Mouse (Mus musculus) kidney, postnatal 0 days (tissue): ENCODE data around the gene Rpl23. TPM values are rescaled to one million over a fixed set of nuclear protein-coding genes. Genes with fewer than 3 reads are reported as not detected.

Experiments
- ATAC-seq: fragments of 200-750 bp; cut with Nextera tagmentation; replicated peaks from 2 replicates; pipeline ENCODE4 v1.8.0; 2017; ENCODE audit warnings: low read depth, moderate number of reproducible peaks, moderate TSS enrichment, moderate library complexity; ENCODE audit not compliant: low FRiP score
- DNase-seq: peaks from one replicate; pipeline ENCODE4 v3.0.0-alpha.2; 2016; ENCODE audit warnings: low spot score
- H3K27ac ChIP-seq: fragments of 300-500 bp; sonication (generic); 2 replicates; pipeline ENCODE4 v1.5.1; 2014; ENCODE audit warnings: mild to moderate bottlenecking
- H3K27me3 ChIP-seq: fragments of 300-500 bp; sonication (generic); 2 replicates; pipeline ENCODE4 v1.6.1; 2014; ENCODE audit warnings: low read length, mixed read lengths; ENCODE audit not compliant: insufficient read depth
- H3K36me3 ChIP-seq: fragments of 300-500 bp; sonication (generic); 2 replicates; pipeline ENCODE4 v1.6.1; 2014; ENCODE audit warnings: low read length, mixed read lengths; ENCODE audit not compliant: insufficient read depth
- H3K4me1 ChIP-seq: fragments of 300-500 bp; sonication (generic); replicated peaks from 2 replicates; pipeline ENCODE4 v1.6.1; 2014; ENCODE audit warnings: antibody characterized with exemption, low read length, mixed read lengths; ENCODE audit not compliant: insufficient read depth
- H3K4me2 ChIP-seq: fragments of 300-500 bp; sonication (generic); 2 replicates; pipeline ENCODE4 v1.6.1; 2014; ENCODE audit warnings: mild to moderate bottlenecking, low read length, moderate library complexity, mixed read lengths
- H3K4me3 ChIP-seq: fragments of 300-500 bp; sonication (generic); replicated peaks from 2 replicates; pipeline ENCODE4 v1.5.1; 2014; ENCODE audit warnings: low read depth, low read length
- H3K9ac ChIP-seq: fragments of 300-500 bp; sonication (generic); 2 replicates; pipeline ENCODE4 v1.6.1; 2014; ENCODE audit warnings: low read depth, low read length
- H3K9me3 ChIP-seq: fragments of 300-500 bp; sonication (generic); replicated peaks from 2 replicates; pipeline ENCODE4 v1.6.1; 2016; ENCODE audit warnings: low read length, inconsistent platforms, mixed read lengths
- CTCF ChIP-seq: IDR thresholded peaks from 2 replicates; pipeline ENCODE4 v1.5.1; 2016; ENCODE audit warnings: antibody characterized with exemption, low read depth, mild to moderate bottlenecking, moderate library complexity
- WGBS: fragments of 180-500 bp; shearing (Covaris S2); extraction: QIAGEN DNeasy Blood & Tissue Kit; methylation state at CpG from one replicate; pipeline ENCODE4 v1.1.7; 2014; 5-methylcytosine and 5-hydroxymethylcytosine counted together
- polyA plus RNA-seq: library from polyadenylated mRNA; unstranded; fragments of >200 nt; fragmentation: Nextera tagmentation; extraction: Ambion mirVana; gene quantifications from 2 replicates; pipeline ENCODE4 v1.2.1, GENCODE M21; 2015

Rpl23 gene
- polyA plus RNA-seq, 1 experiment from 2014 or later: 863 TPM

DNA sequence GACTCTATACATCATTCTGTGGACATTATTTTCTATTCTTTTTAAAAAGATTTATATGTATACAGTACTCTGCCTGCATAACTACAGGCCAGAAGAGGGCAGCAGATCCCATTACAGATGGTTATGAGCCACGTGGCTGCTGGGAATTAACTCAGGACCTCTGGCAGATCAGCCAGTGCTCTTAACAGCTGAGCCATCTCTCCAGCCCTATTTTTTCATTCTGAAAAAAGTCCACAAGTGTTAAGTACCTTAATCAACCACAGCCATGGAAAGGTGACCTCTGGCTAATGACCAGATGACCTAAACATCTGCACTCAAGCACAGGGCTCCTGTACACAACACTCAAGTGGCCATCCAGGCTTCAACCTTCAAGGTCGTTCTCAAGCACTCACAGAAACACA is 5.1 kb downstream of the Rpl23 start:
- WGBS: 40% methylated on average over 2 of the region's 2 CpGs
- DNase-seq (peak; percentile 70), ATAC-seq (peak; percentile 12; the same call in 1 of the 2 replicates)
- Histone ChIP-seq H3K9ac (no peak overlapping the region), H3K36me3 (peaks cover 42% of the 10 kb centered on the region), H3K4me3 (no peak overlapping the region), H3K27ac (no peak overlapping the region), H3K27me3 (no peaks in the 10 kb centered on the region), H3K4me1 (peaks cover 3% of the 10 kb centered on the region; the same call in 1 of the 2 replicates), H3K9me3 (no peaks in the 10 kb centered on the region), H3K4me2 (no peak overlapping the region)
- TF ChIP-seq CTCF: peak; percentile 64

GRCm38 (mm10) chr11:97776497-97777128 is 5.6 kb downstream of the Rpl23 start:
- Histone ChIP-seq H3K27me3 (no peaks in the 10 kb centered on the region), H3K36me3 (peaks cover 42% of the 10 kb centered on the region), H3K9ac (no peak overlapping the region), H3K9me3 (no peaks in the 10 kb centered on the region), H3K4me1 (peaks cover 3% of the 10 kb centered on the region; the same call in 1 of the 2 replicates), H3K4me3 (no peak overlapping the region), H3K27ac (no peak overlapping the region), H3K4me2 (no peak overlapping the region)
- ATAC-seq (peak; percentile 48; the same call in 1 of the 2 replicates), DNase-seq (peak; percentile 32)
- TF ChIP-seq CTCF: no peak
- WGBS: 60% methylated on average over 5 of the region's 5 CpGs

- ATAC-seq (no peak), DNase-seq (no peak)
- H3K9me3 ChIP-seq: no peaks in the 10 kb centered on the region
- H3K27ac ChIP-seq: no peak within 1 kb of the TSS
- H3K27me3 ChIP-seq: no peaks in the 10 kb centered on the region
- no peak within 1 kb of the TSS for H3K4me2 ChIP-seq
- WGBS: 56% methylated on average over 17 of the region's 17 CpGs
- H3K4me1 ChIP-seq: peaks cover 3% of the 10 kb centered on the region; the same call in 1 of the 2 replicates
- no peak within 1 kb of the TSS for H3K4me3 ChIP-seq
- peaks cover 41% of the 10 kb centered on the region for H3K36me3 ChIP-seq
- no peak within 1 kb of the TSS for H3K9ac ChIP-seq
- TF ChIP-seq CTCF: no peak
These were observed 6.3 kb downstream of the Rpl23 start, which contains the start of gene 1700001P01Rik for GRCm38 (mm10) chr11:97775808-97776496. Gene 1700001P01Rik, minus strand, starts transcription at chr11:97775918.

DNA sequence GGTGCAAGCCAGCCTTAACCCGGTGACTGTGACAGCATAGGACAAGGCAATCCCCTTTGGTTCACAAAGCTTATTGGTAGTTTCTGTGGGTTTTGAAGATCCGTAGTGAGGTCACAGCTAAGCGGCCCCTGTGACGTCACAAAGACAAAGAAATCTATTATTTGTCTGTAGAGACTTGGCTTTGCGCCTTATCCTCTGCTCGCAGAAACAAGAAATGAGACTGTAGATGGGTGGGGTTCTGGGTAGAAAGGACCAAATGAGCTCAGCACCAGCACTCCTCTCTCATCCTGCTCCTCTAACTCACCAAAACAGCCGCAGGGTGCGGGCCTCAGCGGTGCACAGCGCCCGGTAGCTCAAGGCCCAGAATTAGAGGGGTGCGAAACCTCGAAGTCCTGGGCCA is 7.1 kb downstream of the Rpl23 start:
- H3K36me3 ChIP-seq: peaks cover 33% of the 10 kb centered on the region

GRCm38 (mm10) chr11:97771410-97771809 is 10.8 kb downstream of the Rpl23 start:
- no peak for DNase-seq
- no peak overlapping the region for H3K4me2 ChIP-seq
- H3K36me3 ChIP-seq: 0 out of 2 replicates have a peak, but pooled peaks cover 6% of the 10 kb centered on the region
- no peak overlapping the region for H3K27ac ChIP-seq
- 81% methylated on average over 14 of the region's 14 CpGs for WGBS
- no peak overlapping the region for H3K4me3 ChIP-seq
- no peaks in the 10 kb centered on the region for H3K27me3 ChIP-seq
- H3K4me1 ChIP-seq: no peaks in the 10 kb centered on the region
- H3K9me3 ChIP-seq: no peaks in the 10 kb centered on the region
- no peak for TF ChIP-seq CTCF
- no peak for ATAC-seq
- no peak overlapping the region for H3K9ac ChIP-seq

More for the DNA sequence above, 7.1 kb downstream of the Rpl23 start:
- no peak overlapping the region for H3K4me3 ChIP-seq
- no peak overlapping the region for H3K4me2 ChIP-seq
- WGBS: 77% methylated on average over 13 of the region's 13 CpGs
- H3K27ac ChIP-seq: no peak overlapping the region
- no peak overlapping the region for H3K9ac ChIP-seq
- no peaks in the 10 kb centered on the region; the same call in 1 of the 2 replicates for H3K4me1 ChIP-seq
- DNase-seq (no peak), ATAC-seq (no peak)
- no peak for TF ChIP-seq CTCF
- no peaks in the 10 kb centered on the region for H3K9me3 ChIP-seq
- no peaks in the 10 kb centered on the region for H3K27me3 ChIP-seq

GRCm38 (mm10) chr11:97769704-97770103 is 12.5 kb downstream of the Rpl23 start:
- ATAC-seq (no peak), DNase-seq (no peak)
- Histone ChIP-seq H3K9me3 (no peaks in the 10 kb centered on the region), H3K4me2 (no peak overlapping the region), H3K4me3 (no peak overlapping the region), H3K36me3 (no peaks in the 10 kb centered on the region), H3K9ac (no peak overlapping the region), H3K27ac (no peak overlapping the region), H3K27me3 (no peaks in the 10 kb centered on the region), H3K4me1 (peaks cover 7% of the 10 kb centered on the region; the same call in 1 of the 2 replicates)
- no peak for TF ChIP-seq CTCF
- 14% methylated on average over 2 of the region's 2 CpGs for WGBS
